Comparison of ENCODE assay signal across 9 mouse cellular contexts in genomic region chr3:132851841-132852728, GRCm38 (mm10).
DNase-seq lines count a peak whose midpoint lies in the region; ATAC-seq lines count a peak whose summit lies in the region.
"Had no signal": no experiment of that assay in that cellular context is flagged by ENCODE, and none has a peak within 500 bp of the region (broad histone marks: within the 10 kb centered on the region; RNA-seq: fewer than 3 reads in every experiment).

No protein-coding gene starts in this region.

- DNase-seq in adrenal gland, postnatal 10 days: peak; percentile 39
- DNase-seq in adrenal gland, adult 18-20 months (ENCODE audit: low spot score in 2 of 2): no peak
- no peak for DNase-seq in limb, embryonic 10.5 days (ENCODE audit: low spot score)
- DNase-seq in layer of hippocampus, adult 9-11 months: no peak

- H3K4me2 ChIP-seq in intestine, embryonic 15.5 days (replicated peaks): no peak overlapping the region
- H3K4me2 ChIP-seq in intestine, embryonic 16.5 days (ENCODE audit: low read depth, low read length): no peak overlapping the region
- H3K4me2 ChIP-seq in midbrain, embryonic 15.5 days: no peak overlapping the region

- H3K27me3 ChIP-seq in intestine, embryonic 15.5 days (replicated peaks): no peaks in the 10 kb centered on the region
- no peaks in the 10 kb centered on the region for H3K27me3 ChIP-seq in intestine, embryonic 16.5 days (replicated peaks; ENCODE audit: control insufficient read depth, insufficient read depth, low read length)
- no peaks in the 10 kb centered on the region for H3K27me3 ChIP-seq in limb, embryonic 10.5 days (ENCODE audit: low read depth, poor library complexity, severe bottlenecking)
- no peaks in the 10 kb centered on the region for H3K27me3 ChIP-seq in midbrain, embryonic 15.5 days (replicated peaks)

- 0 out of 2 replicates have a peak, but pooled peaks have one; percentile 39 for ATAC-seq in intestine, embryonic 15.5 days
- ATAC-seq in intestine, embryonic 16.5 days: no peak
- peak; percentile 69 for ATAC-seq in midbrain, embryonic 15.5 days (replicated peaks)
- ATAC-seq in inflammation-experienced regulatory T-cells, adult 6 months: no peak
- ATAC-seq: intestine, postnatal 0 days had no signal

- no peak overlapping the region for H3K4me3 ChIP-seq in intestine, embryonic 15.5 days (replicated peaks)
- H3K4me3 ChIP-seq in intestine, embryonic 16.5 days (ENCODE audit: low read length): no peak overlapping the region
- H3K4me3 ChIP-seq in limb, embryonic 10.5 days: no peak overlapping the region
- H3K4me3 ChIP-seq in midbrain, embryonic 15.5 days: no peak overlapping the region

- 62% methylated on average over 28 of the region's 28 CpGs for WGBS in intestine, embryonic 15.5 days
- 65% methylated on average over 28 of the region's 28 CpGs for WGBS in intestine, embryonic 16.5 days
- WGBS in limb, embryonic 10.5 days: 65% methylated on average over 28 of the region's 28 CpGs
- WGBS in midbrain, embryonic 15.5 days: 62% methylated on average over 28 of the region's 28 CpGs

- H3K9me3 ChIP-seq in intestine, embryonic 15.5 days: no peaks in the 10 kb centered on the region
- H3K9me3 ChIP-seq in intestine, embryonic 16.5 days (ENCODE audit: control insufficient read depth, low read length): no peaks in the 10 kb centered on the region
- no peaks in the 10 kb centered on the region for H3K9me3 ChIP-seq in limb, embryonic 10.5 days (replicated peaks)
- H3K9me3 ChIP-seq in midbrain, embryonic 15.5 days: no peaks in the 10 kb centered on the region

- no peaks in the 10 kb centered on the region for H3K36me3 ChIP-seq in intestine, embryonic 15.5 days
- H3K36me3 ChIP-seq in intestine, embryonic 16.5 days (ENCODE audit: control insufficient read depth, insufficient read depth, low read length): no peaks in the 10 kb centered on the region
- H3K36me3 ChIP-seq in limb, embryonic 10.5 days: no peaks in the 10 kb centered on the region
- no peaks in the 10 kb centered on the region for H3K36me3 ChIP-seq in midbrain, embryonic 15.5 days (replicated peaks)

- no peak overlapping the region for H3K27ac ChIP-seq in intestine, embryonic 15.5 days
- no peak overlapping the region for H3K27ac ChIP-seq in intestine, embryonic 16.5 days (ENCODE audit: low read length)
- H3K27ac ChIP-seq in limb, embryonic 10.5 days: peak overlapping the region; percentile 62; the same call in 1 of the 2 replicates
- no peak overlapping the region for H3K27ac ChIP-seq in midbrain, embryonic 15.5 days

- no peaks in the 10 kb centered on the region for H3K4me1 ChIP-seq in intestine, embryonic 15.5 days (replicated peaks)
- H3K4me1 ChIP-seq in intestine, embryonic 16.5 days (ENCODE audit: control insufficient read depth, insufficient read depth, low read length): no peaks in the 10 kb centered on the region
- H3K4me1 ChIP-seq in limb, embryonic 10.5 days: peaks cover 46% of the 10 kb centered on the region
- H3K4me1 ChIP-seq in midbrain, embryonic 15.5 days: 0 out of 2 replicates have a peak, but pooled peaks cover 8% of the 10 kb centered on the region

- H3K9ac ChIP-seq in intestine, embryonic 15.5 days: no peak overlapping the region
- no peak overlapping the region for H3K9ac ChIP-seq in intestine, embryonic 16.5 days (ENCODE audit: low read depth, low read length)
- H3K9ac ChIP-seq in midbrain, embryonic 15.5 days: no peak overlapping the region

Comparison
In these comparisons a context has a peak if more than half of its experiments do, and no peak if none do; other contexts are left out.
1. ATAC-seq: peak in intestine, embryonic 15.5 days (single experiment) and midbrain, embryonic 15.5 days (single experiment); none in intestine, embryonic 16.5 days (single experiment) and inflammation-experienced regulatory T-cells, adult 6 months (single experiment).